Mouse (Mus musculus) inflammation-experienced regulatory T-cells (primary cell): ENCODE results near the gene Akap12. TPM values are rescaled to one million over a fixed set of nuclear protein-coding genes. Genes with fewer than 3 reads are reported as not detected.

Experiments
- polyA plus RNA-seq, 2 experiments: library from polyadenylated mRNA; unstranded; fragments of 100-300 nt; shearing (Covaris generic); gene quantifications; one replicate each; pipeline ENCODE4 v1.2.1; 2017

Akap12 gene
- 1 to 10 TPM; 5.5 to 8.9 TPM for polyA plus RNA-seq

DNA sequence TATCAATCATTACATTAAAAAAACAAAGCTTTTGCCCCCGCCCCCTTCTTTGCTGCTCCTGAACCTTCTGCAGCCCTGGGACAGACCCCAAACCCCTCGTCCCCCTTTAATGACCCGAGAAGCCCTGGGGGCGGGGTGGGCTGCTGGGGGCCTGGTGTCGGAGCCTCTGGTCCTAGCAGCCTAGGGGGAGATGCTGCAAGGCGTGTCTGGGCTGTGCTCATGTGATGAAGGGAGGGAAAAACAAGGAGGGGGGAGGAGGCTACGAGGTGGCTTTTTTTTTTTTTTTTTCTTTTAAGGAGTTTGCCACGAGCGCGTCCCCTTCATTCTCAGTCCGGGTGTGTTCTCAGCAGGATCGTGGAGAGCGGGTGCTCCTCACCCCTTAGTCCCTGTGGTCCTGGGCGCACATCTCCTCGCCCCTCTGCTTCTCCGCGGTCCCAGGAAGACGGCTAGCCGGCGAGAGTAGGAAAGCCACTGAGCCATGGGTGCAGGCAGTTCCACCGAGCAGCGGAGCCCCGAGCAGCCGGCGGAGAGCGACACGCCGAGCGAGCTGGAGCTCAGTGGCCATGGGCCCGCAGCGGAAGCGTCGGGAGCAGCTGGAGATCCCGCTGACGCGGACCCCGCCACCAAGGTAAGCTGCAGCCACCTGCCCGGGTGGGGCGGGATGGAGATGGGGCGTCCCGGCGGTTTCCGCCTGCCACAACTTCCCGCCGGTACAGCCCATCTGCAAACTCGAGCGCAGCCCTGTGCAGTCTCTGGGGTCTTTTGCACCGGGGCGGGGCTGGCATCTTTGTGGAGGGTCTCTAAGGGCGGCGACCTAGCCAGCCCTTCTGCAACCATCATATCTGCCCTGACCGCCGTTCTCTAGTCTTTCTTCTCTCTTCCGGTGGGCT, at the start of gene Akap12:
Akap12 (plus strand) TSS at position 340 of the 890 bp plus-strand sequence.

DNA sequence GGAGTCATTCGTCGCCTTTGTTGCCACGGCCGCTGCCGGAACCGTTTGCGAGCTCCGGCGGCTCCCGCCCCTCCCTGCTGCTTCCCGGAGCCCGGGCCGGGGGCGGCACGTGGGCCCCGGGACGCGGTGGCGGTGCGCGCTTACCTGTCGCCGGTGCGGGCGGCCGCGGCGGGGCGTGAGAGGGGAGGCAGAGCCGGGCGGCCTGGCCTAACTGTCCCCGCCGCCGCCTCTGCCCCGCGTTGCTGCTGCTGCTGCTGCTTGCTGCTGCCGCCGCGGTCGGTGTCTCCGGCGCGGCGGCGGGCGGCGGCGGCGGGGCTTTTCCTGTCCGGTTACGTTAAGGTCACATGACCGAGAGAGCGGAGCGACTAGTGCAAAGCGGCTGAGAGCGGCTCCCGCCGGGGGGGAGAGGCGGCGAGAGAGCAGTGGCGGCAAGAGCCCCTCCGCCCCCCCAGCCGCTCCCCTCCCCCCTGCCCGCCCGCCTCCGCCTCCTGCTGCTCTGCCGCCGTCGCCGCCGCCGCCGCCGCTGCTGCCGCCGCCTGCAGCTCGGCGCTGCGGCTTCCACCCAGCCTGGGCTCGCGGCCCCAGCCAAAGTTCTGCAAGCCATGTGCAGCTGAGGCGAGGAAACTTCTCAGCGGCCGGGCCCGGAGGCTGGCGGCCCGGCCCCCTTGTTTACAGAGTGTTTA, 121.7 kb downstream of the Akap12 start, which contains the start of gene Zbtb2:
Zbtb2 (minus strand) TSS at position 408 of the 683 bp plus-strand sequence.

Other genes starting within 250 kb of the Akap12 start
- 10 to 100 TPM; 46.2 to 64.2 TPM for gene Zbtb2, start 121.7 kb downstream of the Akap12 start, polyA plus RNA-seq
- gene Rmnd1, start 166.0 kb downstream of the Akap12 start, polyA plus RNA-seq, result 10 to 100 TPM; 48.8 to 60.6 TPM
- gene Armt1, start 166.1 kb downstream of the Akap12 start, polyA plus RNA-seq, result 10 to 100 TPM; 22.6 to 23.6 TPM
- gene Ccdc170, start 216.1 kb downstream of the Akap12 start, polyA plus RNA-seq, result under 1 TPM in 1 of 2 experiments, not detected in 1; 0.94 TPM